Mouse (Mus musculus) urinary bladder, postnatal 36 days (tissue): ENCODE results near the gene Vps37b.
"Not testable (repeated sequence)": the region's sequence is repeated elsewhere in the genome, so short reads cannot be mapped to it uniquely, and the experiment has no call there.

Experiments used
- DNase-seq, 2 experiments: peaks; one replicate each; pipeline ENCODE4 v3.0.0; 2022; ENCODE audit warnings: low spot score in 2 of 2, mixed read lengths in 1 of 2

Gene Vps37b

DNA sequence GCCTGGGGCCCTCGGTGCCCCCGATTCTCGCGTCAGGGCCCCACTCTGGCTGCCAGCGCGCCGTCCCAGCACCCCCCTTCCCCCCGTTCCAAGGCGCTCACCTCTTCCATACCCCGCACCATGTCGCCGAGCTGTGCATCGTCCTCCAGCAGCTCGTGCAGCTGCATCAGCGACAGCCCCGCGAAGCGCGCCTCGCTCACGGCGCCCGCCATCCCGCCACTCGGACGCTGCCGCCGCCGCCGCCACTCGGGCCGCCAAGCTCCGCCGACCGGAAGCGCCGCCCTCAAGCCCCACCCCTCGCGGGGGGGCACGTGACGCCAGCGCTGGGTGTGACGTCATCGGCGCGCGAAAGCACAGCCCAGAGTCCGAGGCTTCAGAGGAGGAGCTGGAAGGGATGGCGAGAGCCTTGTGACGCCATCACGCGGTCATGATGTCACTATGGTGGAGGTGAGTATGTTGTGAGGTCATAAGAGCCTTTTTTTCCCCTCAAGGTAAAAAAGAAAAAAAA, at the start of gene Vps37b:
Gene Vps37b, minus strand, starts transcription at position 270 of the 508 bp plus-strand sequence.
- DNase-seq, result peak; percentile 78 to 87

DNA sequence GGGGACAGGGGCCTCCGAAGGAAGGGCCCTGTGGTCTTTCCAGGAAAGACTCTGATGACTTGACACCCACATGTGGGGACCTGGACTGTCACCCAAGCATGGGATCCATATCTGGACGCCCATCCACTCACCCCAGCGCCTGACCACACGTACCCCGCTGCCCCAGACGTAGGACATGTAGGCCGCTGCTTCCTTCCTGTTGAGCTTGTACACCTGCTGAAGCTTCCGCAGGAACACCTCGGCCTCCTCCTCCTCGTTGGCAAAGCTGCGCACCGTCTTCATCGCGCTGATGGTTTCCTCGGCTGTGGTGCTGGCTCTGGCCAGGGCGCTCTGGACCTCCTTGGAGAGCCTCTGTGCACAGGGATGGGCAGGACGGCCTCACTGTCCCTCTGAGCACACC, 47.8 kb upstream of the Vps37b start:
- DNase-seq, result no peak

DNA sequence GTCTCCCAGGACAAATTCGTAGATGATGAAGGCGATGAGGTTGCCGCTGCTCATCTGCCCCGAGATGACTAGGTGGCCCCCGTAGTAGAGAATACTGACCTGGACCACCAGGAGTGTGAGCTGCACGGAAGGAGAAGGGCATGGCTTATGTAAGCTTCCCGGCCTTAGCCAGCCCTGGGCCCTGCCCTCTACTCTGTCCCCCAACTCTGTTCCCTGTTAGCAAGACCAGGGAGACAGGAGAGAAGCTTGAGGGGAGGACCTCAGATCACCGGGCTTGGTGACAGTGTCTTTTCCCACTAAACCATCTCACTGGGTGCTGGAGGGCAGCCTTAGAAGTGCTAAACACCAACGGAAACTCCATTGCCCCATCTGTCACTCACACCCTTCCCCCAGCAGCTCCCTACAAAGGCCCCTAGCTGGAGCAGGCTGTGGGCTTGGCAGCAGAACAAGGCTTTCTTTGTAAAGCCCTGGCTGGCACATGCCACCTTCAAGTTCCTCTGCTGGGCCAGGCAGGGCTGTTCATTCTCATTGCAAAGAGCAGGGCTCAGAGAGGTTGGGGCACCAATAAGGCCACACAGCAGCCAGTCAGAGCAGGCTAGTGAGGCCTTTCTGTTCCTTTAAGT, 46.8 kb upstream of the Vps37b start:
- DNase-seq, result no peak

DNA sequence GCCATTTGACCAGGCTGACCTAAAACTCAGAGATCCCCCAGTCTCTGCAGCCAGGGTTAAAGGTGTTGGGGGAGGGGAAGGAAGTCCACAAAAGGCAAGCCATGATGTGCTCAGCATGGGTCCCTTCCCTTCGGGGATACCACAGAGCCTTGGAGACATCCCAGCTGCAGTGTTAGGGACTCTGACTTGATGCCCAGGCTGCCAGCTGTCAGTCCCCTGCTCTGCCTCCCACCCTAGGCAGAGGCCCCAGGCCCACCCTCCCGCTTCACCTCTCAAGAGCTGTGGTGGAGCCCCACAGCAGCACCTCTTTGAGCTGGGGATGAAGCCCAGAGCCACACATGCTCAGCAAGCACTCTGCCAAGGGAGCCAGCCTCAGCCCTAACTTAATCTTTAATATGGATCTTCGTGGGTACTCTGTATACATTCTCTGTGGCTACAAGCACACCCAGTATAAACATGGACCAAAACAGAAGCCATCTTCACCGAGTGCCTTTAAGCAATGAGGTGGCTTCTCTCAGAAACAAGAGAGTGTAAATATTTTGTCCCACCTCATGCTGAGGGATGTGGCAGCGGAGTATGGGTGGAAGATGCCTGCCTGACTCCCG, 45.9 kb upstream of the Vps37b start:
- DNase-seq, result no peak

DNA sequence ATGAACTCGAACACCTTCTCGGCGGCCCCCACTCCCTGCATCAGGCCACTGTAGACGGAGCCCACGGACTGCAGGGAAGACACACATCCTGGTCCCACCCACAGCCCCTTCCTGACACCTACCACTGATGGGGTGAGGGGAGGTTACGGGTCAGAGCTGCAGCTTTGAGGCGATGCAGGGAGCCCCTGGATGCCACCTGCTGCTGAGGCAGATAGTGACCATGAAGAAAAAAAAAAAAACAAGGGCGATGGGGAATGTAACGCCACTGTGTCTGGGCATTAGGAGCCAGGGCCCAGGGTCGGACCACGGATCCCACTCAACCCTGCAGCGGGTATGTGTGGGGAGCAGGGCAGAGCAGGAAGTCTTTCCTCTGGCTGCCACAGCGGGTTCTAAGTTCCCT, 45.2 kb upstream of the Vps37b start:
- DNase-seq, result no peak

DNA sequence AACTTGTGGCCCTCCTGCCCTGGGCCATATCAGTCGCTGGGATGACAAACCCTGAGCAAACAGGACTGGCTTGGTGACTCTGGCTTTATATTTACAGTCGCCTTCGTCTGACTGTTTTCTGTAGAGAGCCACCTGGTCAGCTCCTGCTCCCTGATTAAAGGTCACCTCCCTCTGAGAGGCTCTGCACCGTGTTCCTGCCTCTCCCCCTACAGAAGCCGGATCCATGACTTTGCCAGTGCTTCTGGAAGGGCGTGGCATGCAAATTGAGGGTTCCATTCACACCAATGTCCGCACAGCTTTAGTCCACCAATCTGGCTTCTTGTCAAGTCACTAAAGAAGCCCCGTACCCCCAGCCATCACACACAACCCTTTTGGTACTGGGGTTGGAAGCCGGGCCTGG, 44.5 kb upstream of the Vps37b start:
- DNase-seq, result no peak

DNA sequence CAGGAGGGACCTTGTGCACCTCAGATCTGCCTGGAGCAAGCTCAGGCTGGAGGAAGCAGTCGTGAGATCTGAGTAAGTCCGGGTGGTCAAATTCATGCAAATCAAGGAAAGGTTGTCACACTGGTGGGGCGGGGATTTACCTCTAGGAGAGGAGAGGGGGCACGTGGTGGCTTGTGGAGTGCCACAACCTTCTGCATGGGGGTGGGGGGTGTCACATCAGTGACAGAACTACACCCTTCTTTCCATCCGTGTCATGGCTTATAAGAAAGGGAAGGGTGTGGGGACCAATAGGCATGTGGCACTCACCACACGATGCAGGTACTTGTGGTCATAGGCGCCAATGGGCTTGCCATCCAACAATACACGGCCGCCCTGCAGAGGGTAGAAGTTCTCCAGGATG, 43.6 kb upstream of the Vps37b start:
- no peak for DNase-seq

DNA sequence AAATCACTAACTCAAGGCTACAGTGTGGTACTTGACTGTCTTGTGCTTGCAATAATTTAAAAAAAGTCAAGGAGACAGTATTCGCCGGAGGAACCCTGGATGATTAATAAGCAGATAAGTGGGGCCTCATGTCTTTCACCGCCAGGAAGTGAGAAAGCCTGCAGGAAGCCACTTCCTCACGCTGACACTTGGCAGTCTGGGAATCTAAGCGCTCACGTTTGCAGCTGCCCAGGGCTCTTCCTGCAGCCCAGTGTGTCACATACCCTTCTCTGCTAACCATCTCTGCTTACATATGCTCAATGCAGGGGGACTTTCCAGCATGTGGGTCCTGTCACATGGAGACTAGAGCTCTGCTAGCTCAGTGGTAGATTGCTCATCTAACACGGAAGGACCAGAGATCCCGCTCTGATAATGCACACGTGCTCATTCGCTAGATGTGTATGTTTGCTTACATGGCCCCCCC, 42.8 kb upstream of the Vps37b start:
- no peak for DNase-seq

DNA sequence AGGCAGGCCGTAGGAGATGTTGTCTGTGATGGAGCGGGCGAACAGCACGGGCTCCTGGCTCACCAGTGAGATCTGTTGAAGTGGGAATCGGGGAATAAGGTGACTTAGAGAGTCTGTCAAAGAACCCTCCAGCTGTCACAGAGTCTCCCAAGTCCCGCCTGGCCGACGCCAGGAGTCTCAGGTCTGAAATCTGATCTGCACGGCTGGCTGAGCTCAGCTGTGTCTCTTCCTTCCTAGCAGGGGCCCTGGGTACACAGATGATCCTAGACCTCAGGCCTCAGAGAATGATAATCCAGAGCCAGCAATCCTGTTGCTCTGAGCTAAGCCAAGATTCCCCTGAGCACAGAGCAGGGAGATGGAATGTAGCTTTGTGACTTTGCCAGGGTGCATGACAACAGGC, 41.6 kb upstream of the Vps37b start:
- no peak for DNase-seq

DNA sequence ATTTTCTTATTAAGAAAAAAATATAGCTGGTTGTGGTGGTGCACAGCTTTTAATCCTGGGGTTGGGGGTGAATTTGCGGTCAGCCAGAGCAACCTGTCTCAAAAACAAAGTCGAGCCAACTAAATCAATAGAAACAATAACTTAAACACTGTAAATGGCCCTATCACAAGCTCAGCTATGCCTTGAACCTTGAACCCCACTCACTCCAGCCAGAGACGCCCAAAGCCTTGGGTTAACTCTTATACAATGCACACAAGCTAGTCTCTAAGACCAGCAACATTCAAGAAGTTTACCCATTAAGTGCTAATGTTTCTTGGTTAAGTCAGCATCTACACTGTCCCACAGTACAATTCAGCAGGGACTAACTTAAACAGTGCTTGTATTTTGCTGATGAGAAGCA, 37.6 kb upstream of the Vps37b start:
- no peak for DNase-seq

DNA sequence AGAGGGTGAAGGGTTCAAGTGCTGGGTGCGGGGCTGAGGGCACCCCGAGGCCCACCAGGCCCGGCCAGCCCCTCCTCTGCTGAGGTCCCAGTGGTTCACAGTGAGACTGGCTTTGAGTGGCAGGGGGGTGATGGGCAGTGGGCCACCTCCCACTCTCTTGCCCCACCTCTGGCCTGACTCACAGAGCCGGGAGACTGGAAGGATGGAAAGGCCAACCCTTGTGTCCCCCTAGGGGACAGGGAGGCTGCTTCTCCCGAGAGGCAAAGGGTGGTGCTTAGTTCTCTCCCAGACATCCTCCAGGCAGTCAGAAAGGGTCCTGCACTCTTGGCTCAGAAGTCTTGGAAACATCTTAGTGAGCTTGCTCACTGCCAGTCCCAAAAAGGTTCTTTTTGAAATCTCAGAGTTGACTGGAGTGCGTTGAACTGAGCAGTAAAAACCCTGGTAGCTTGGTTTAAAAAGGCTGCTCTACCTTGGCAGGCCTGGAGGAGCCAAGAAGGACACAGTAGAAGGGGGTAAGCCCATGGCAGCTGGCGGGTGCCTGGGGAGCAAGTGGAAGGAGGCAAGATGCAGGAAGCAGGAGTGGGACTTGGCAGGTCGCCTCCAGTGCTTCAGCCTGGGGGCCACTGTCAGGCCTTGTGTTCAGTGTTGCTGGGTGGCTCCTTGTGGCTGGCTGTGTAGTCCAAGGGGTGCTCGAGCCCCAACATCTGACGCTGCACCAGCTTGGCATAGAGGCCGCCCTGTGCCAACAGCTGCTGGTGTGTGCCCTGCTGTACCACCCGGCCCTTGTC, 30.2 kb upstream of the Vps37b start:
- no peak for DNase-seq

DNA sequence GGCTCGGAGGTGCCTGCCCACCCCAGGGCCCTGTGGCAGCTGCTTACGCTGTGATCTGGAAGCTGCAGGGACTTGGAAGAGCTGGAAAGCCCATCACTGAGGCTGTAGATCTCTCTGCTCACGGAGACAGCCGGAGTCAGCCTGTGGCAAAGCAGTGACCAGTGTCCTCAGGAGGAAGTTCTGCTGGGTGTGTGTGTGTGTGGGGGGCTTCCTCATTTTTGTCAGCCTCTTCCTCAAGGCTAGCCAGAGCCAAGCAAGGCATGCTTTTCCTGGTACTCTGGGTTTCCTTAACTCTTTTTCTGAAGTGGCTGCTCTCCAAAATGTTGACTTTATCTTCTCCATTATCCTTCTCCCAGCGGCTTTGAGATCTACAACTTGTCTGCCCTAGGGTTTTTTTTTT, 27.6 kb upstream of the Vps37b start:
- no peak for DNase-seq

DNA sequence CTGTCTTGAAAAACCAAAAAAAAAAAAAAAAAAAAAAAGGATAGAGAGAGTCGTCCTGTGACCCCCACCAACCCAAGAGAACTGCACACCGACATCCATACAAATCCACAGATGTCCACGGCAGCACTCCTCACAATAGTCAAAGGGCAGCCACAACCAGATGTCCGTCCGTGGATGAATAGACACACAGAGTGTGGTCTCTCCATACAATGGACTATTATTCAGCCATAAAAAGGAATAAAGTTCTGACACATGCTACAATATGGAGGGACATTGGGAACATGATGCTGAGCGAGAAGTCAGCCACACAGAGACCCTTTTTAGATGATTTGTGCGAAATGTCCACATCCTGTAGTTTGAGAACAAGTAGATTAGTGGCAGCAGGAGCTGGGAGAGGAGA, 26.7 kb upstream of the Vps37b start:
- no peak for DNase-seq

DNA sequence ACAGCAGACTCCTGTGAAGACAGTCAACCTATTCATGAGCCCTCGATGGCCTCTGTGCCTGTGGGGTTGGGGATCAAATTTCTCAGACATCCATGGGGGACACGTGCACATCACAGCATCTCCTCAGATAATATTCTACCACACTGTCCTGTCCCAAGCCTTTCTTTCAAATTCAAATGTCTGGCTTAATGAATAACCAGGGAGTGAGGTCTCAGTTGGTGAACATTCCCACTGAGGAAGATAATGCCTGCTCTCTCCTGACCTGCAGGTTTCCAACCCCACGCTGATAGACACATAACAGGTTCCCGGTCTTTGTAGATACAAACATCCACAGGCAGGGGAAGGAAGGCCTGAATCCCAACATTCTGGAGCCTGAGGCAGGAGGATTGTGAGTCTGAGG, 24.9 kb upstream of the Vps37b start:
- no peak for DNase-seq

DNA sequence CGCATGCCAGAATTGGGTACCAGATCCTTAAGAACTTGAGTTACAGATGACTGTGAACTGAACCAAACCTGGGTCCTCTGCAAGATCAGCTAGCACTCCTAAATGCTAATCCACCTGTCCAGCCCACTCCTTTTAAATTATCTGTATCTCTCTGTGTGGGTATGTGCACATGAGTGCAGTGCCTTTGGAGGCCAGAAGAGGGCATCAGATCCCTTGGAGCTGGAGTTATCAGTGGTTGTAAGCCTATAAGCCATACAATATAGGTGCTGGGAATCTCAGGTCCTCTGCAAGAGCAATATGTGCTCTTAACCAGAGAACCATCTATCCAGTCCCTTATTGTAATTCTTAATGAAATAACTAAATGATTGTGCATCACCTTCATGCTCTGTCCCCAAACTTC, 24.1 kb upstream of the Vps37b start:
- no peak for DNase-seq

DNA sequence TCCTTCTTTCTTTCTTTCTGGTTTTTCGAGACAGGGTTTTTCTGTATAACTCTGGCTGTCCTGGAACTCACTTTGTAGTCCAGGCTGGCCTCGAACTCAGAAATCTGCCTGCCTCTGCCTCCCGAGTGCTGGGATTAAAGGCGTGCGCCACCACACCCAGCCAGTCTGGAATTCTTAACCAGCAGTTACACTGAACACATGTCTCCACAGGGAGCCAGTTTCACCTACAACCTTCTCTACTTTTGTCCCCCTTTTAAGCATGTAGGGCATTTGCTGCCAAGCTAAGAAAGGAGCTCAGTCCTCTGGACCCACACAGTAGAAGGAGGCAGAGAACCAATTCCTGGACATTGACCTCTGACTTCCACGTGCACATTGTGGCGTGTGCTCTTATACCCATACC, 20.6 kb upstream of the Vps37b start:
- DNase-seq, result not testable (repeated sequence)

DNA sequence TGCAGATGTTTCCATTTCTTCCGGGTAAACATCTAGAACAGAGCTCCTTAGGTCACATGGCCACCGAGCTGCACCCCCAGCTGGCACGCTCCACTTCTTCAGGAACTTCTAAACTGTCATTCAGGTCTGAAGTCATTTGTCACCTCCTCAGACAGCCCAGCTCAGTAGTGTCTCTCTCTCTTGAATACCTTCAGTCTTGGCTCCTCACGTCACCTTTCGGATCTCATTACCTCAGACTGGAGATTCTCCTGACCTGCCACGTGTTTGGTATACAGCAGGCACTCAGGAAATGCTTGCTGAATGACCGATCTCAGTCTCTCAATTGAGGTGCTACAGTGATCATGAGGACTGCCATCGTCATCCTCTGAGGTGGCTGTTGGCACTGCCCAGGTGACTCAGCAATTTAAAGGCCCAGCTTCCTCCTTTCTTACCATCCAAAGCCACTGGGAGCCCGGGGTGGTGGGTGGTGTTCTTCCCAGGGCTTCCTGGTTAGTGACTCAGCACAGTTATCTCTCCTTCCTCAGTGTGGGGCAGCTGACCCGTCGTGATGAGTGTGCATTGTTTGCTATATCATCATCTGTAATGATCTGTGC, 19.9 kb upstream of the Vps37b start:
- peak in 1 of 2 experiments; percentile 52 for DNase-seq

DNA sequence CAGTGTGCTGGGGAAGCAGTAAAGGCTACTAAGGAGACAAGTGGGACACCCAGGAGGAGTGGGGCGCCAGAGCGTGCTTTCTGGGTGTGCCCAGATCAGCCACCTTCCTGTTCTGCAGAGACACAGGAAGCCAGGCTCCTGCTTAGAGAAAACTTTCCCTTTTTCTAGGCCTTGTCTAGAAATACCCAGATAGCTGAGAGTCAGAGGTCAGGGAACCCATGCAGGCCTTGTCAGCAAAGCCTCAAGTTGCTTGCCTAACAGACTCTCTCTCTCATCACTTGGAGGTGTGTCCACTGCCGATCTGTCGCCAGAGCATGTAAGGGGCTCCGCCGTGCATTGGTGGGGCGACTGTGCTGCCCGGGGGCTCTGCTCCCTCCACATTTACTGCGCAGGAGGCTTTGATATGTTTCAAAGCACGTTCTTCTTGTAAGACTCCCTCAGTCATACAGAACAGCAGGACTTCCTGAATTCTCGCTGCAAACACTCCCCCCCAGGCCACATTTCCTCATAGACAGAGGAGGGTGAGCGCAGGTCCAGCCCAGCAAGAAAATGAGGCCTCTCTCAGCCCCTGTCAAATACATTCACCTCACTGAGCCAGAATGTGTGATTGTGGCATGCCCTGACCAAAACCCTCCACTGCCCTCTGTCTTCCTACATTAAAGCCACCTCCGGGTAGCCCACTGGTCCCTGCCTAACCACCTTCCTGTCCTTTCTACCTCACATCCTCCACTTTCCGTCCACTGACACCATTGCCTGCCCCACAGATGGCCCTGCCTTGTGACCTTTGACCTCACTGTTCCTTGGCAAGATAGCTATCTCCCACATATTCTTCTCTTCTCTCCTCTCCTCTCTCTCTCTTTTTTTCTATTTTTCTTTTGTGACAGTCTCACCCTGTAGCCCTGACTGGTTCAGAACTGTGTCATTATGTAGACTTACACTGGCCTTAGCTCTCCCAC, 18.3 kb upstream of the Vps37b start:
- DNase-seq, result peak in 1 of 2 experiments; percentile 26

DNA sequence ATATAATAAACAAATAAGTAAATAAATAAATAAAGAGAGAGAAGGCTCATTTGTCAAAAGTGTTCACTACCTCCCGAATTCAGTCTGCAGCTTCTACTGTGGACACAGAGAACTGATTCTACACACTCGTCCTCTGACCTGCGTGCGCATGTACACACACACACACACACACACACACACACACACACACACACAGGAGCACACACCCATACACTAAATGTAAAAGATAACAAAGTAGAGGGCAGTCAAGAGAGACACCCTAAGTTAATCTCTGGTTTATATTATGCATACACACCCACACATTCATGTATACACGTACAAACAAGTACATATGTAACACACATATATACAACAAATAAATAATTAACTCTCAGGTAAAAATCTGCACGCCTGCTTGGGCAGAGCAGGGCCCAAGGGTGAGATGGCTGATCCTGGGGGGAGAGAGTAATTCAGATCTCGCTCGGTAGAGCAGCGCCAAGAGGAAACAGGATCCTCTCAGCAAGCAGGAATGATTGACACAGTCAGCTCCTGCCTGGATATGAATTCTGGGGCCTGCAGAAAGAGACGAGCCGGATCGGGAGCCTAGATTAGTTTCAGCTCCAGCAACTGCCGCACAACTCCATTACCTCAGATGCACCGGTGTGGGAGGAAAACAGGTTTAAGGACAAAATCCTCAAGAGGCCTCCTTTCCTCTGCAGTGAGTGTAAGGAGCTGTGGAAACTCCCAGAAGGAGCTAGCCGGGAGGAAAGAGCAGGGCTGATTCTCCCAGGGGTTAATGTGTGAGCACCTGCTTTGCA, 17.4 kb upstream of the Vps37b start:
- DNase-seq, result no peak

DNA sequence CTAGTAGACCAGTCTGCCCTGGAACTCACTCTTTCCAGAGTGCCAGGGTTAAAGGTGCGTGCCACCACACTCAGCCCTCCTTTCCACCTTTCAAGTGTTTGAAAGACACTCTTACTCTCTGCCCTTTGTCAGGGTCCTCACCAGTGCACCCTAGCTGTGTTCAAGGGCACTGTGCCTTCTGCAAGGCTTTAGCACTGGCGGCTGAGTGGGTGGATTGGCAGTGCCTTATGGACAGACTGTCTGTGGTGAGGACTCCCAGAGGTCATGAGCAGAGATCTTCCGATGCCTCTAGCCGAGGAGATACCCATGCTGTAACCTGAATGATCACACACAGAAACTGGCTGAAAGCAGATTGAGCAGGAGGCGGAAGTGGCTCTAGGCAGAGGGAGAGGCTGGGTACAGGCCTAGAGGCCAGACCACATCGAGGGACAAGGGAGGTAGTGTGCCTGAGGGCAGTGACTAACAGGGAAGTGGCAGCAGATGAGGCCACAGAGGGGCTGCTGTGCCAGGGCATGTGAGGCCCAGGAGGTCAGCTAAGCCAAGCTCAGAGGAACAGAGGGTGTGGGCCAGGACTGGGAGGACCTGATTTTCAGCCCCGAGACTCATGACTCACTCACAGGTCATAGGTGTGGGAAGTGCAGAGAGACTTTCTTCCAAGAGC, 14.8 kb upstream of the Vps37b start:
- peak; percentile 74 to 82 for DNase-seq
